ENCODE assay signal across 17 mouse cellular contexts in genomic region chr16:21209290-21209689, GRCm38 (mm10). TPM values are rescaled to one million over a fixed set of nuclear protein-coding genes. Genes with fewer than 3 reads are reported as not detected.
DNase-seq lines count a peak whose midpoint lies in the region; ATAC-seq lines count a peak whose summit lies in the region.
"Had no signal": no experiment of that assay in that cellular context is flagged by ENCODE, and none has a peak within 500 bp of the region (broad histone marks: within the 10 kb centered on the region; RNA-seq: fewer than 3 reads in every experiment).

No protein-coding gene starts in this region.

- no peak for ATAC-seq in heart, embryonic 13.5 days (ENCODE audit: extremely low read depth, insufficient number of reproducible peaks, low FRiP score, low TSS enrichment)
- ATAC-seq in neural tube, embryonic 14.5 days (ENCODE audit: low read depth), result no peak
- ATAC-seq in limb, embryonic 11.5 days (ENCODE audit: insufficient number of reproducible peaks, low FRiP score, low TSS enrichment, low read depth), result no peak
- ATAC-seq in stomach, embryonic 16.5 days (ENCODE audit: insufficient read depth, low FRiP score), result no peak
- ATAC-seq: forebrain, embryonic 15.5 days; Patski had no signal

- H3K36me3 ChIP-seq in heart, embryonic 13.5 days, result peaks cover 14% of the 10 kb centered on the region
- H3K36me3 ChIP-seq in neural tube, embryonic 14.5 days (ENCODE audit: control insufficient read depth, insufficient read depth, low read length), result no peaks in the 10 kb centered on the region
- peaks cover 3% of the 10 kb centered on the region; the same call in 1 of the 2 replicates for H3K36me3 ChIP-seq in limb, embryonic 11.5 days (ENCODE audit: control insufficient read depth, insufficient read depth, low read length)
- peaks cover 5% of the 10 kb centered on the region for H3K36me3 ChIP-seq in stomach, embryonic 16.5 days (ENCODE audit: control insufficient read depth, insufficient read depth, low read length)
- H3K36me3 ChIP-seq: forebrain, embryonic 15.5 days had no signal

- H3K4me1 ChIP-seq in heart, embryonic 13.5 days, result peaks cover 78% of the 10 kb centered on the region
- H3K4me1 ChIP-seq in neural tube, embryonic 14.5 days (ENCODE audit: control insufficient read depth, insufficient read depth, low read length), result peaks cover 44% of the 10 kb centered on the region
- H3K4me1 ChIP-seq in limb, embryonic 11.5 days (ENCODE audit: control insufficient read depth, insufficient read depth, low read length), result peaks cover 56% of the 10 kb centered on the region
- H3K4me1 ChIP-seq in stomach, embryonic 16.5 days (ENCODE audit: control insufficient read depth, insufficient read depth, low read length), result peaks cover 63% of the 10 kb centered on the region

- H3K9me3 ChIP-seq in heart, embryonic 13.5 days, result no peaks in the 10 kb centered on the region
- no peaks in the 10 kb centered on the region for H3K9me3 ChIP-seq in neural tube, embryonic 14.5 days (ENCODE audit: control insufficient read depth, low read length)
- no peaks in the 10 kb centered on the region for H3K9me3 ChIP-seq in limb, embryonic 11.5 days (ENCODE audit: control insufficient read depth, low read length)
- H3K9me3 ChIP-seq in stomach, embryonic 16.5 days (replicated peaks; ENCODE audit: control insufficient read depth, low read length), result no peaks in the 10 kb centered on the region
- H3K9me3 ChIP-seq: forebrain, embryonic 15.5 days; midbrain, embryonic 10.5 days; neural tube, embryonic 12.5 days had no signal

- H3K9ac ChIP-seq in heart, embryonic 13.5 days, result peak overlapping the region; percentile 37; the same call in 1 of the 2 replicates
- H3K9ac ChIP-seq in neural tube, embryonic 14.5 days (replicated peaks; ENCODE audit: low read depth, low read length), result no peak overlapping the region
- no peak overlapping the region for H3K9ac ChIP-seq in limb, embryonic 11.5 days (ENCODE audit: low read length)
- H3K9ac ChIP-seq in stomach, embryonic 16.5 days (ENCODE audit: low read length), result no peak overlapping the region; the same call in 1 of the 2 replicates
- H3K9ac ChIP-seq: forebrain, embryonic 15.5 days; liver, embryonic 14.5 days; neural tube, embryonic 12.5 days had no signal

- DNase-seq in heart, postnatal 36 days, result no peak
- DNase-seq in neural tube, embryonic 10.5 days (ENCODE audit: extremely low spot score, low spot score), result no peak
- DNase-seq in limb, embryonic 11.5 days (ENCODE audit: low spot score), result peak; percentile 20
- no peak for DNase-seq in natural killer cell, adult 2 months (ENCODE audit: low spot score in 2 of 2)
- DNase-seq in cerebellum, adult 8-10 months, result no peak
- DNase-seq: cerebellum, adult 18-20 months; thymus, postnatal 4 days had no signal

- no peaks in the 10 kb centered on the region for H3K27me3 ChIP-seq in heart, embryonic 13.5 days (replicated peaks)
- no peaks in the 10 kb centered on the region for H3K27me3 ChIP-seq in neural tube, embryonic 14.5 days (ENCODE audit: control insufficient read depth, insufficient read depth, low read length)
- H3K27me3 ChIP-seq in limb, embryonic 11.5 days (ENCODE audit: control insufficient read depth, insufficient read depth, low read length), result no peaks in the 10 kb centered on the region; the same call in 1 of the 2 replicates
- no peaks in the 10 kb centered on the region for H3K27me3 ChIP-seq in stomach, embryonic 16.5 days (ENCODE audit: control insufficient read depth, insufficient read depth, low read length)
- H3K27me3 ChIP-seq: forebrain, embryonic 15.5 days; neural tube, embryonic 12.5 days; Patski had no signal

- intact Hi-C loops in heart, postnatal 36 days (cut with DNase I), result loop anchor here (5.0 kb wide), 1 partner anchor 83 kb away; no protein-coding TSS in a partner anchor

- 78% methylated on average over 3 of the region's 3 CpGs for WGBS in heart, embryonic 13.5 days
- WGBS in neural tube, embryonic 14.5 days, result 96% methylated on average over 3 of the region's 3 CpGs
- 86% methylated on average over 3 of the region's 3 CpGs for WGBS in limb, embryonic 11.5 days
- 87% methylated on average over 3 of the region's 3 CpGs for WGBS in stomach, embryonic 16.5 days

- no peak overlapping the region for H3K4me3 ChIP-seq in heart, embryonic 13.5 days
- no peak overlapping the region for H3K4me3 ChIP-seq in neural tube, embryonic 14.5 days (ENCODE audit: low read depth, low read length)
- no peak overlapping the region for H3K4me3 ChIP-seq in limb, embryonic 11.5 days (ENCODE audit: low read depth, low read length)
- H3K4me3 ChIP-seq in stomach, embryonic 16.5 days (replicated peaks; ENCODE audit: low read length), result no peak overlapping the region
- H3K4me3 ChIP-seq: forebrain, embryonic 15.5 days; neural tube, embryonic 12.5 days had no signal

- peak overlapping the region; percentile 84 for H3K4me2 ChIP-seq in heart, embryonic 13.5 days
- 0 out of 2 replicates have a peak overlapping the region, but pooled peaks have one; percentile 6 for H3K4me2 ChIP-seq in neural tube, embryonic 14.5 days (ENCODE audit: low read depth, low read length)
- H3K4me2 ChIP-seq in limb, embryonic 11.5 days (ENCODE audit: low read depth, severe bottlenecking), result peak overlapping the region; percentile 14; the same call in 1 of the 2 replicates
- H3K4me2 ChIP-seq in stomach, embryonic 16.5 days (ENCODE audit: low read depth, low read length), result 0 out of 2 replicates have a peak overlapping the region, but pooled peaks have one; percentile 76
- H3K4me2 ChIP-seq: forebrain, embryonic 15.5 days had no signal

- peak overlapping the region; percentile 88 for H3K27ac ChIP-seq in heart, embryonic 13.5 days (replicated peaks)
- no peak overlapping the region for H3K27ac ChIP-seq in neural tube, embryonic 14.5 days (ENCODE audit: low read depth, low read length)
- H3K27ac ChIP-seq in limb, embryonic 11.5 days (replicated peaks; ENCODE audit: low read depth, low read length), result peak overlapping the region; percentile 93
- H3K27ac ChIP-seq in stomach, embryonic 16.5 days (ENCODE audit: low read length), result peak overlapping the region; percentile 98
- H3K27ac ChIP-seq: liver, embryonic 14.5 days had no signal

RNA-seq across cellular contexts. Expression of gene Ephb3, which starts 4.7 kb away (rescaled TPM):
- polyA plus RNA-seq in heart, embryonic 13.5 days (2015; fragmentation: Nextera tagmentation; extraction: Ambion mirVana), result 15.5 and 16.9 TPM in 2 replicates
- 1 to 10 TPM; 5.7 to 7.5 TPM for total RNA-seq in heart, postnatal 36 days (2021)
- 11.4 and 12.0 TPM in 2 replicates for polyA plus RNA-seq in neural tube, embryonic 14.5 days (2014; fragmentation: Nextera tagmentation; extraction: Ambion mirVana)
- 33.1 and 35.7 TPM in 2 replicates for polyA plus RNA-seq in limb, embryonic 11.5 days (2014; fragmentation: Nextera tagmentation; extraction: Ambion mirVana)
- polyA plus RNA-seq in stomach, embryonic 16.5 days (2015; fragmentation: Nextera tagmentation; extraction: Ambion mirVana), result 20.6 and 22.1 TPM in 2 replicates
- total RNA-seq: granulocyte monocyte progenitor cell, adult 5-6 weeks had no signal

RNA-seq across cellular contexts. Expression of gene Teddm3, which starts 55.5 kb away (rescaled TPM):
- polyA plus RNA-seq in heart, embryonic 13.5 days (2015; fragmentation: Nextera tagmentation; extraction: Ambion mirVana), result not detected in 2 replicates
- total RNA-seq in heart, postnatal 36 days (2021), result not detected
- polyA plus RNA-seq in neural tube, embryonic 14.5 days (2014; fragmentation: Nextera tagmentation; extraction: Ambion mirVana), result 0.39 TPM in 1 of 2 replicates, not detected in the other
- not detected in 2 replicates for polyA plus RNA-seq in limb, embryonic 11.5 days (2014; fragmentation: Nextera tagmentation; extraction: Ambion mirVana)
- polyA plus RNA-seq in stomach, embryonic 16.5 days (2015; fragmentation: Nextera tagmentation; extraction: Ambion mirVana), result 14.0 and 32.4 TPM in 2 replicates
- total RNA-seq: granulocyte monocyte progenitor cell, adult 5-6 weeks had no signal
- polyA plus RNA-seq: C2C12; forebrain, embryonic 15.5 days; liver, embryonic 14.5 days; midbrain, embryonic 10.5 days; neural tube, embryonic 12.5 days; Patski had no signal

Comparison
In these comparisons a context has a peak if more than half of its experiments do, and no peak if none do; other contexts are left out.
1. H3K4me2 ChIP-seq: peak in every context shown above with its lines; median percentile 84 in heart, embryonic 13.5 days; 76 in stomach, embryonic 16.5 days; 14 in limb, embryonic 11.5 days; 6 in neural tube, embryonic 14.5 days.
2. RNA of gene Teddm3, which starts 55.5 kb away (polyA plus RNA-seq): 14.0 to 32.4 TPM in stomach, embryonic 16.5 days; 0.39 TPM in neural tube, embryonic 14.5 days, not detected in heart, embryonic 13.5 days and not detected in limb, embryonic 11.5 days; every median in the first group is over 10 times any median in the second.